Mouse (Mus musculus) erythroblast, adult 5-6 weeks (primary cell): ENCODE measurements around the gene Ccdc97. TPM values are rescaled to one million over a fixed set of nuclear protein-coding genes. Genes with fewer than 3 reads are reported as not detected.

Experiments
- ATAC-seq: replicated peaks from 2 replicates; pipeline ENCODE4 v1.8.0; 2016; ENCODE audit warnings: moderate number of reproducible peaks, mild to moderate bottlenecking, moderate TSS enrichment, inconsistent platforms; ENCODE audit not compliant: poor library complexity, low FRiP score, severe bottlenecking
- total RNA-seq, 2 experiments: library from RNA; stranded (forward) in 1 of 2; stranded (reverse) in 1 of 2; fragments of 150-400 nt in 1 of 2; fragments of 200-764, 138-1000 nt in 1 of 2; gene quantifications; 2 replicates each; pipeline versions ENCODE4 v1.2.3 to v1.2.4; 2015 to 2017; ENCODE audit warnings: low replicate concordance in 2 of 2

Gene Ccdc97
- total RNA-seq, 2 experiments from 2014 or later: 14.7 to 22.3 TPM

DNA sequence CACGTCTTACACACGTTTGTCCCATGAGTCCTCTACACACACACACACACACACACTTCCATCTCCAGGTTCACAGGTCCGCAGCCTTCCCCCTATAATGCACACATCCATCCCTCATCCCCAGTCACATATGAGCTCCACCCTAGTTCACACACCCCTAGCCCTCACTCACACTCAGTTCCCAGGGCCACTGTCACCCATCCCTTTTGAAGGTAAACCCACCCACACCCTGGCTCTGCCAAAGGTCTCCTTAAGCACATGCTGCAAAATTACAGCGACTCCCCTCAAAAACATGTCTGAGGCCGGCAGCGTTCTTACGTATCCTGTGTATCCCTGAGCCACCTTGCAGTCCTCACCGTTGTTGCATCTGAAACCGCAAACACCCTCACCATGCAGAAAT is 44.6 kb downstream of the Ccdc97 start:
- ATAC-seq: no peak

DNA sequence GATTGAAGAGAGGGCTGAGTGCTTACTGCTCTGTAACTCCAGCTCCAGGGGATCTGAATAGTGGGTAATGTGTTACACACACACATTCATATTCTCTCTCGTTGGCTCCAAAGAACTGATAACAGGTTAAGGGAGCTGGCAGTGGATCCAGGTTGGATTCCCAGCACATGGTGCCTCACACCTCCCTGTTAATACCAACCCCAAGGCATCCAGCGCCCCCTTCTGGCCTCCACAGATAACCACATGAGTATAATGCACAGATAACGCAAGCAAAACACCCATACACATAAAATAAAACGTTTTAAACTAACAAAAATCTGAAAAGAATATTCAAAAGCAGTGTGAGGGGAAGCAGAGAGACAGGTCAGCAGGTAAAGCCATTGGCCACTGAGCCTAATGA is 46.4 kb downstream of the Ccdc97 start:
- no peak for ATAC-seq

DNA sequence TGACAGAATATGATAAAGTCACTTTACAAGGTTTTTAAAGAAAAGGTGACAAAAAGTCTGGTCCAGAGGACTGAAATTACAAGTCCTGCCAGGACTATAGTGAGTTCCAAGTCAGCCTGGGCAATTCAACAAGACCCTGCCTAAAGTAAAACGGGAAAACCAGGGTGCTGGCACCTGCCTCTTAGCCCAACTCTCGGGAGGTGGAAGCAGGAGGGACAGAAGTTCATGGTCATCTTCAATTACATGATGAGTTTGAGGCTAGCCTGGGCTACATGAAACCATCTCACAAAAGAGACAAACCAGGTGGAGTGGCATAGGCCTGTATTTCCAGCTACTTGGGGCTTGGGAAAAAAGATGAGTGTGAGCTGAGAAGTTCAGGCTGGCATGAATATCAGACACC is 47.2 kb downstream of the Ccdc97 start:
- ATAC-seq: no peak

DNA sequence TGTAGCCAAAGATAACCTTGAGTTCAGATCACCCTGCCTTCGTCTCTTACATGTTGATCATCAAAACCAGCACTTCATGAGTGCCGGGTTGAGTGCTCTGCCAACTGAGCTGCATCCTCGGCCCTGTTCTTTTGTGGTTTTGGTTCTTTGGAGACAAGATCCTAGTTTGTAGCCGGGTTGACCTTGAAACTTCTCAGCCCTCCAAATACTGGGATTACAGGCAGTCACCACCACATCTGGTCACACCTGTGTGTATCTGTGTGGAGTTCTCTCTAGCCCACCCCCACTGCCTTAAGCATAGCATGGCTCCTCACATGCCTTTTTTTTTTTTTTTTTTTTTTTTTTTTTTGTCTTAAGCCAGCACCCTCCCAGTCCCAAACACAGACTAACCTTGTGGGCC is 48.8 kb downstream of the Ccdc97 start:
- ATAC-seq: no peak

DNA sequence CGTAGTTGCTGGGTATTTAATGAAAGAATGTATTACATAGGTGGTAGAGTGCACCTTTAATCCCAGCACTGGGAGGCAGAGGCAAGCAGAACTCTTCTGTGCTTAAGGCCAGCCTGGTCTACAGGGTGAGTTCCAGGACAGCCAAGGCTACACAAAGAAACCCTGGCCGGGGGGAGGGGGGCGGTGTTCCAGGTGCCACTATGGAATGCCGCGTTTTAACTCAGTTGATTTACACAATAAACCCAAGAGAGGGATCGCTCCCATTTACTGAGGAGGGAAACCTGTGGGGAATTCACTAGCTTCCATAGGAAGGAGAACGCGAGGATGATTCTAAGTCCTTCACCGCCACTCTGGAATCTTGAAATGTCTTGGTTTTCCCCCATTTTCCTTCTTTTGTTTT is 49.3 kb downstream of the Ccdc97 start:
- no peak for ATAC-seq

DNA sequence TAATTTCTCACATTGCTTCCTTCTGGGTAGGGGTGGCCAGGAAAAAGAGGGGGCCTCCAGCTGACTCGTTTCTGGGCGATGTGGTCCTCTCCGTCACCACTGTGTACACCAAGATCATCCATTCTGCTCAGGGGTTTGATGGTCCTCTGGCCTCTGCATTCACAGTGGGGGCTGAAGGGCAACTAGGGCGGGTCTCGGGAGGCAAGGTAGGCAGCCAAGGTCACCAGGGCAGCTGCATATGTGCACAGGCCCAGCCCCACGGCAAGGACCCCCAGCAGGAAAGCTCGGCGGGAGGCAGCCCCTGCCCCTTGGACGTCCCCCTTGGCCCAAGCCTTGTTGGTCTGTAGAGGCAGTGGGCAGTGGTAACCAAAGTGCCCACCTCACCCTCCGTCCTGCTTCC is 49.7 kb downstream of the Ccdc97 start:
- no peak for ATAC-seq

DNA sequence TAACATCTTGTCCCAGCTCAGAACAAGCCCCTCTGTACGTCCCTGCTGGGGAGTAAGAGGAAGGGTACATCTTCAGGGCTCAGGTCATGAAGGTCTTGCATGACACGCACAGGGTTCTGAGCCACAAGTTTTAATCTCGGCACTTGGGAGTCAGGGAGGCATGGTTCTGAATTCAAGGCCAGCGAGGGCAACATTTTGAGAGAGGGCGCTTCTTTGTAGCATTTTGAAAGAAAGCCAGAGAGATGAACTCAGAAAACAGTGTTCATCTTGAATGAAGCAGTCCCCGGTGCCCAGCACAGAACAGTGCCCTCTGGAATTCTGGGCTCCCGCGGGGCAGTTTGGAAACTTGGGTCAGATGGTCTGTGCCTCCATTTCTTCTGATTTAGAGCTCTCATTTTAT is 52.5 kb downstream of the Ccdc97 start:
- no peak for ATAC-seq

Other genes with a start within 250 kb of the Ccdc97 start
- gene Ceacam1, start 241.5 kb downstream of the Ccdc97 start, total RNA-seq (2015; ENCODE audit: low replicate concordance): 72.6 and 100 TPM in 2 replicates
- 14.9 and 27.1 TPM in 2 replicates for gene Ceacam1, start 241.5 kb downstream of the Ccdc97 start, total RNA-seq (2017; ENCODE audit: low replicate concordance)
- gene Ceacam2, start 179.2 kb downstream of the Ccdc97 start, total RNA-seq (2015; ENCODE audit: low replicate concordance): 0.38 TPM in 1 of 2 replicates, not detected in the other
- gene Ceacam2, start 179.2 kb downstream of the Ccdc97 start, total RNA-seq (2017; ENCODE audit: low replicate concordance): not detected in 2 replicates
- gene Erich4, start 103.2 kb downstream of the Ccdc97 start, total RNA-seq (2015; ENCODE audit: low replicate concordance): not detected in 2 replicates
- not detected in 2 replicates for gene Erich4, start 103.2 kb downstream of the Ccdc97 start, total RNA-seq (2017; ENCODE audit: low replicate concordance)
- 4.6 and 7.3 TPM in 2 replicates for gene Dmac2, start 99.7 kb downstream of the Ccdc97 start, total RNA-seq (2015; ENCODE audit: low replicate concordance)
- 2.5 and 4.1 TPM in 2 replicates for gene Dmac2, start 99.7 kb downstream of the Ccdc97 start, total RNA-seq (2017; ENCODE audit: low replicate concordance)
- 1.9 and 2.5 TPM in 2 replicates for gene B3gnt8, start 92.4 kb downstream of the Ccdc97 start, total RNA-seq (2015; ENCODE audit: low replicate concordance)
- gene B3gnt8, start 92.4 kb downstream of the Ccdc97 start, total RNA-seq (2017; ENCODE audit: low replicate concordance): 0.98 and 5.8 TPM in 2 replicates
- gene Bckdha, start 60.1 kb downstream of the Ccdc97 start, total RNA-seq (2015; ENCODE audit: low replicate concordance): 2.5 and 17.9 TPM in 2 replicates
- gene Bckdha, start 60.1 kb downstream of the Ccdc97 start, total RNA-seq (2017; ENCODE audit: low replicate concordance): 4.3 and 5.2 TPM in 2 replicates
- 5.4 and 13.8 TPM in 2 replicates for gene Exosc5, start 59.9 kb downstream of the Ccdc97 start, total RNA-seq (2015; ENCODE audit: low replicate concordance)
- 3.6 and 10.1 TPM in 2 replicates for gene Exosc5, start 59.9 kb downstream of the Ccdc97 start, total RNA-seq (2017; ENCODE audit: low replicate concordance)
- gene Tmem91, start 43.9 kb downstream of the Ccdc97 start, total RNA-seq (2015; ENCODE audit: low replicate concordance): 0.96 TPM in 1 of 2 replicates, not detected in the other
- gene Tmem91, start 43.9 kb downstream of the Ccdc97 start, total RNA-seq (2017; ENCODE audit: low replicate concordance): 0.09 TPM in 1 of 2 replicates, not detected in the other
- 7.5 and 8.1 TPM in 2 replicates for gene B9d2, start 38.3 kb downstream of the Ccdc97 start, total RNA-seq (2015; ENCODE audit: low replicate concordance)
- 0.60 and 5.6 TPM in 2 replicates for gene B9d2, start 38.3 kb downstream of the Ccdc97 start, total RNA-seq (2017; ENCODE audit: low replicate concordance)
- 64.9 and 68.1 TPM in 2 replicates for gene Tgfb1, start 32.1 kb downstream of the Ccdc97 start, total RNA-seq (2015; ENCODE audit: low replicate concordance)
- gene Tgfb1, start 32.1 kb downstream of the Ccdc97 start, total RNA-seq (2017; ENCODE audit: low replicate concordance): 11.2 and 12.0 TPM in 2 replicates
- gene Hnrnpul1, start 35.7 kb upstream of the Ccdc97 start, total RNA-seq (2015; ENCODE audit: low replicate concordance): 45.2 and 59.1 TPM in 2 replicates
- gene Hnrnpul1, start 35.7 kb upstream of the Ccdc97 start, total RNA-seq (2017; ENCODE audit: low replicate concordance): 79.3 and 99.9 TPM in 2 replicates
- 28.2 and 35.7 TPM in 2 replicates for gene Axl, start 69.6 kb upstream of the Ccdc97 start, total RNA-seq (2015; ENCODE audit: low replicate concordance)
- 20.2 and 22.2 TPM in 2 replicates for gene Axl, start 69.6 kb upstream of the Ccdc97 start, total RNA-seq (2017; ENCODE audit: low replicate concordance)
- not detected in 2 replicates for gene Cyp2s1, start 97.8 kb upstream of the Ccdc97 start, total RNA-seq (2015; ENCODE audit: low replicate concordance)
- gene Cyp2s1, start 97.8 kb upstream of the Ccdc97 start, total RNA-seq (2017; ENCODE audit: low replicate concordance): not detected in 2 replicates
- gene Cyp2b10, start 178.5 kb upstream of the Ccdc97 start, total RNA-seq (2015; ENCODE audit: low replicate concordance): not detected in 2 replicates
- gene Cyp2b10, start 178.5 kb upstream of the Ccdc97 start, total RNA-seq (2017; ENCODE audit: low replicate concordance): not detected in 2 replicates